Mouse (Mus musculus) 416B (cell line): ENCODE data around the gene Agbl4.

Experiments
- DNase-seq: peaks from one replicate; pipeline ENCODE4 v3.0.0; 2011; ENCODE audit warnings: low read depth

Gene Agbl4

GRCm38 (mm10) chr4:111400676-111401075, 1003.2 kb downstream of the Agbl4 start:
- DNase-seq: no peak

DNA sequence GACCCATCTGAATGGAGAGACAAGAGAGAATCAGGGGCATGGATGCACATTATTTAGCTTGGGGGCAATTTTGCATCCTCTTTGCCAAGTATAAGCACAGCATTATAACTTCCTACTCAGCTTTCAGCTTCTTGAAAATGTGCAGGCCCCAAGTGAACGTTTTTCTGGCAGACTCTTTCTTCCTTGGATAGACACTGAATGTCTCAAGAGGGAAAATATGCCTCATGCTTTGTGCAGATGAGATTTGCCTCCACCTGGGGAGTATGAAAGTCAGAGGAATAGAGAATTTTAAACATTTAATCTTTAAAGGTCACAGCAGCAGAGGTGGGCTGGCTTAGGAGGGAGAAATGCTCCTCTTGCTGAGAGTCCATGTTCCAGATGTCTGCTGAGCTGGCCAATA, 1005.8 kb downstream of the Agbl4 start:
- no peak for DNase-seq

- DNase-seq: no peak
Observed at GRCm38 (mm10) chr4:111410731-111411130, 1013.3 kb downstream of the Agbl4 start.

DNA sequence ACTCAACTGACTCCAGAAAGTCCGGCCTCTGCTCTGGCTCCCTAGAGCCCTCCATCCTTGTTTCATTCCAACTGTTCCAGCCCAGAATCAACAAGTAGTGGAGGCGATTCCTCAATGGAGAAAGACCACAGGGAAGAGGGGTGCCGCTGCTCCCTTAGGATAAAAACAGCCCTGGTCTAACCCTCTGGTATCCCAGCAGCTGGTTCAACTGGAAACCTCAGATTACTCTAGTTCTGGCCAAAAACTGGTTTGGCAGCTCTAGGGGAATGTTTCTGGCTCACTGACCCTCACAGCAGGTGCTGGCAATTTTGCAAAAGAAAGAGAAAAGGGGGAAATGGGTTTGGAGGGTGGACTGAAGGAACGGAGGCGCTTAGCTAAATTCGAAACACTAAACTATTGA, 1016.9 kb downstream of the Agbl4 start:
- no peak for DNase-seq

DNA sequence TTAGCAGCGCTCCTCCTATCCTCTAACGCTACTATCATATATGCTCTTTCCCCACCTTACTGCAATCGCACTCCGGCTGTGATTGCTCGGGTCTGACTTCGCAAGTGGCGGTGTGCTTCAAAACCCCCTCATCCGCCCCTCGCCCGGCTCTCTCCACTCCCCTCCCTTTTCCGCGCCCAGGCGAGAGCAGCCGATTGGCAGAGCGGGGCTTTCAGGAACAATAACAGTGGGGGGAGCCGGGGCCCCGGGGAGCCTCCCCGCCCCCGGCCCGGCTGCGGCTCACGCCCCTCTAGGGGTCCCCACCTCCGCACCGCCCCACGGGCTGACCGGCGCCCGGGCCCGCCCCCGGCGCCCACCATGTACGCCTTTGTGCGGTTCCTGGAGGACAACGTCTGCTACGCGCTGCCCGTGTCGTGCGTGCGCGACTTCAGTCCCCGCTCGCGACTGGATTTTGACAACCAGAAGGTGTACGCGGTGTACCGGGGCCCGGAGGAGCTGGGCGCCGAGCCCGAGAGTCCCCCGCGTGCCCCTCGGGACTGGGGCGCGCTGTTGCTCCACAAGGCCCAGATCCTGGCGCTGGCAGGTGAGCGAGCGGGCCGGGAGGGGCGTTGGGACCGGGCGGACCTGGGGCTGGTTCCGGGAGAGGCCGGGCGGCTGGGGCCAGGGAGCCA, 1017.5 kb downstream of the Agbl4 start, which contains the start of gene Bend5:
TSS of gene Bend5 (plus strand) at position 189 of the 671 bp plus-strand sequence.
- DNase-seq: no peak

- no peak for DNase-seq
Observed at GRCm38 (mm10) chr4:111416126-111416525, 1018.7 kb downstream of the Agbl4 start.

DNA sequence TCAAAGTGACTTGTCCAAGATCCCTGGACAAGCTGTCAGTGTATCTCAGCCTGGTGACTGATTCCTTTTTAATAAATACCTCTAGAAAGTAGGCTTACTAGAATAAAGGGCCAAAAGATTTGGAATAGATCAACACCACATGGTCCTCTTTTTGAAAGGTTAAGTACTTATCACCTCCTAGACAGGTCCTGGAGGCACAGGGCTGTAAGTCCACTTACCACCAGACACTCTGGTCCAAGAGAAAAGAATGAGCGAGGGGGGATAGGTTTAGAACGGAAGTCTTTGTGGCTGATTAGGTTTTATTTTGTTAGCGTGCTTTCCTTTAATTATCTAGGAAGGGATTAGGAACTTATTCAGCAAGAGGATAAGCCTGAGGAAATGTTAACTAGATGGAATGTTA, 1019.1 kb downstream of the Agbl4 start:
- DNase-seq: no peak

DNA sequence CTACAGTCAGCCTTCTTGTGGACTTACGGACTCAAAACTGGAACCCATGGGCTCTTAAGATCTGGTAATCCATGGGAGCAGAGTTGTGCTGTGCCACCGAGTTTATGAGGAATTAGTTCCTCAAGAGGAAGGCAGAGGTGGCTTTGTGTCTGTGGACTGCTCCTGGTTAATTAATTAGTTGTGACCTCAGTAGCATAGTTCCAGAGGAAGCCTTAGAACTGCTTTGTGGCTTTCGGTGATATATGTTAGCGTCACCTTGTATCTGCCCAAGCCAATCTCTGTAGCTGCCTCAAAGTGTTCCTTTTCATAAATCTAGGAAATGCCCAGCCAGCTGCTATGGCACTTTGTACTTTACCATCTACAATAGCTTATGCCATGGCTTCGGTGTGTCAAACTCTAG, 1020.3 kb downstream of the Agbl4 start:
- DNase-seq: no peak

GRCm38 (mm10) chr4:111419476-111419875, 1022.0 kb downstream of the Agbl4 start:
- no peak for DNase-seq

GRCm38 (mm10) chr4:111420031-111420430, 1022.6 kb downstream of the Agbl4 start:
- DNase-seq: no peak

- no peak for DNase-seq
Observed at GRCm38 (mm10) chr4:111420955-111421354, 1023.5 kb downstream of the Agbl4 start.

DNA sequence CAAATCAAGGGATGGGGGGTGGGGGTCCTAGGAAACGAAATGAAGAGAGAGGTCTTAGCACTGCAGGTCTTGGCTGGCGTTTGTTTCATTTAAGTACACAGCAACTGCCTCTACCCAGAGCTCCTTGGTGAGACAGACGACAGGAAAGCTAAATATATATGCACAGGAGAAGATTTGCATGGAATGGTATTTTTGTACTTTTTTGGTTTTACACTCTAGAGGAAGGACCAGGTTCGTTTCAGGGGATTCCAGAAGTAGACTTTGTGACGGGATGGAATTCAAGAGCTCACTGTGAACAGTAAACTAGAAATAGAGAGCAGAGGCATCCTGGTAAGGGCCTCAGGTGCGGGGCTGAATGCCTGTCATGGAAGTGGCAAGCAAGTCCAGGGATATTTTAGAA, 1024.3 kb downstream of the Agbl4 start:
- no peak for DNase-seq

DNA sequence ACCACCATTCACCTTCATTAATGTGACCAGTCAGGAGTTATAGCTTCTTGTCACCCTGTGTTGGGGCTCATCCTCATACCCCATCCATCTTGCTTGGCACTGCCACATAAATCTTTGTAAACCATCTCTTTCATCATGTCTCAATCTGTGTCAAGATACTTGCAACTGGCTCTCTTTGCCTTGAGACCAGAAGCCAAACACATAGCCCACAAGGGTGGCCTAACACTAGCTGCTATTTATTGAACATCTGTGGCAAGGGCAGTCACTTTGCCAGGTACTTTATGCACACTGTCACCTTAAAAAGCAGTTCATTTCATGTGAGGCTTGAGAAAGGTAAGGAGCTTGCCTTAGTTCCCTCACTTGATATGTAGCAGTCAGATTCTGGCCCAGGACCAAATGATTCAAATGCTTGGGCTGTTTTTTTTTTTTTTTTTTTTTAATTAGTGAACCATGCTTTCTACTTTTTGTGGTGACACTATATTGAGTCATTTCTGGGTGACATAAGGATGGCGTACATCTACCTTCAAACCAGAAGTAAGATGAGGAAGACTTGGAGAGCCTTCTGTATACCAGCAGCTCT, 1027.0 kb downstream of the Agbl4 start:
- no peak for DNase-seq

- no peak for DNase-seq
Observed at GRCm38 (mm10) chr4:111425170-111425569, 1027.7 kb downstream of the Agbl4 start.

DNA sequence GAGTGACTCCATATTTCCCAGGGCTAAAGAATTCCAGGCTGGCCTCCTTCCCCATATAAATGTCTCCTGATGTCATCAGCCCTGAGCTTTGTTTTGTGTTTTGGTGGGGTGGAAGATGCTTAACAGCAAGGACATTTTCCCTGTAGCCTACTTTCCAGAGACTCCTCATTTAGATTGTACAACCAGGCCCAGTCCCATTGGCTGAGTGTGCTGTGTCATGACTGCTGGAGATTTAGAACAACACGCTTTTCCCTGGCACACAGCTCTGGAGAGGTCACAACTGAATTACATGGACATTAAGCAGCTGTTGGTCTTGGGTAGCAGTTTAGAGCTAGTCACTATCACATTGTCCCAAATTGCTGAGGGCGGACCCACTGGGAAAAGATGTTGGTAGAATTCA, 1033.7 kb downstream of the Agbl4 start:
- DNase-seq: no peak

GRCm38 (mm10) chr4:111432013-111432412, 1034.6 kb downstream of the Agbl4 start:
- DNase-seq: no peak

DNA sequence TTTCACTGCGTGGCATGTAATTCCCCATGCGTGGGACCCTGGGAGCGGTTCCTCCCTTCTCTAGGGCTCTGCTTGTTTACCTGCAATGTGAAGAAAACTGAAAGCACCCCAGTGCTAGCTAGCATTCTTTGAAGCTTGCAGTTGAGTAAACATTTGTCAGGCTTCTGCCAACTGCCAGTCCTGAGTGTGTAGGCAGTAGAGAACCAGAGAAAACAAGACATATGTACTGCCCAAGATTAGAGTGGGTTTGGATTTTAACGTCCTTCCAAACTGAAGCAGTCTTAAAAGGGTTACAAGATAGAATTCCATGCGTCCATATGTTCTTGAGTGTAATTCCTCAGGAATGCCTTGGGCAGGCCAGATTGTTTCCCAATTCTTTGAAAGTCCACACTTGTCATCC, 1035.0 kb downstream of the Agbl4 start:
- DNase-seq: no peak

- DNase-seq: no peak
Observed at GRCm38 (mm10) chr4:111441709-111442108, 1044.2 kb downstream of the Agbl4 start.

DNA sequence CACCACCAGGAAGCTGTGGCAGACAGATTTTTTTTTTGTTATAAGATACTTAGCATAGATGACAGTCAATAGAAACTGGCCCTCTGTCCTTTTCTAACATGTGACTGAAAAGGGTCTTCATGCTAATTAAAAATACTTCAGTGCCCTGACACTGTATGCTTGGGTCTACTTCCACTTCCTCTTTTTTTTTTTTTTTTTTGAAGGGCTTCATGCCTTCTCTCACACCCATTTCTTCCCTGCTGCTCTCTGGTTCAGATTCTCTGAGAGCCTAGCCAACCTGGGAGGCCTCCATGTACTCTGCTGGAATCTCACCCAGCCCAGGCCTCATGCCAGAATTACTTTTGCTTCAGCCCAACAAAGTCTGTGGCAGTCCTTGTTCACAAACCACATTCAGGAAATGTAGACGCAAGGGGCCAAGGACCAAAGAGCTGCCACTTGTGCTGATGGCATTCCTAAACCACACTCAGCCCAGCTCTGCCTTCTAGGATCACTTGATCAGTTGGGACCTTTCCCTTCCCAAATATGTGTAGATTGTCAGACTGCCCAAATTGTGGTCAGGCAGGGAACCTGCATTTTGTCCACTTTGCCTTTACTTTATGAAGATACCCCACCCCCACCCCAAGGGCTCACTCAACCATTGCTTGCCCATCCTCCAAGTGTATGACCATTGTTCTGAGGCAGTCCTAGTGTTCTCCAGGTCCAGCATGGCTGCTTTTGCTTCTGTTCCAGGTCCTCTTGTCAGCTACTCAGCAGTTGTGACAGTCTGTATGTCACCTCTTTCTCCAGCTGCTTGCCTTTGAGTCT, 1045.2 kb downstream of the Agbl4 start:
- DNase-seq: no peak

GRCm38 (mm10) chr4:111443906-111444615, 1046.6 kb downstream of the Agbl4 start:
- DNase-seq: no peak

- DNase-seq: no peak
Observed at GRCm38 (mm10) chr4:111444616-111445160, 1047.2 kb downstream of the Agbl4 start.

GRCm38 (mm10) chr4:111447918-111448317, 1050.5 kb downstream of the Agbl4 start:
- no peak for DNase-seq
